Mouse (Mus musculus): Measurements from ENCODE around the gene Cmya5. TPM values are rescaled to one million over a fixed set of nuclear protein-coding genes. Genes with fewer than 3 reads are reported as not detected.

Gene Cmya5
- polyA plus RNA-seq, 1 experiment from 2014 or later: 0.13 TPM

DNA sequence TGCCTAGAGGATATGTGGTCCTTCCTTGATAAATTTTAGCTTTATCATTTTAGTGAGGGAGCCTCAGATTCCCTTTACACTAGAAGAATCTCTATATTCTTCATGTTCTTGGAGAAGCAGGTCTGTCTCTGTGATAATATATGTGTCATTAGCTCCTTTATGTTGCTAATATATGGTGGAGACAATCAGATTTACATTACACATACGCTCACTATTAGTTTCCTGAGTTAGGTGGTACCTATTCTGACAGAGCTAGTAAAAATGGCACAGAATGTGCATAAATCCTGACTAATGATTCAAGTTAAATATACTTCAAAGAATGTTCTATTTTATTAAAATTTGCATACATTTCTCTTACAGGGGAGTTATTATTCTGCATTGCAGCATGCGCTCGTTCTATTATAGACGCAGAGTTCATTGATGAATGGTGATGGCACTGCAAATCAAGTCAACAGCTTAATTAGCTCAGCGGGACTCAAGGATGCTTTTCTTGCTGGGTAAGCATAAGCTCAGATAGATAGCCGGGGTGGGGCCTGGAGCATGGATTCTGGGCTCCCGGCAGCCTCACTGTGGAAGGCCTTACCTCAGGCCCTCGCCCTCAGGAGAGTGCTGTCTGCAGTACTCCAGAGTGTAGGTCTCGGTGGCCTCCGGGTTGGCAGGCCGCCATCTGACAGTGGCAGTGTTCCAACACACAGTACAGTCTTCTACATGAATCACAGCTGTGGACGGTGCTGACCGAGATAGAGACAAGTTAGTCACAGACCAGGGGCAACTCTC lies 81.5 kb downstream of the Cmya5 start:
- DNase-seq (ENCODE audit: low spot score) (no peak), ATAC-seq (ENCODE audit: insufficient read depth, low FRiP score, low TSS enrichment) (0 out of 2 replicates have a peak, but pooled peaks have one; percentile 23)
- Histone ChIP-seq H3K4me3 (ENCODE audit: low read depth, low read length) (no peak overlapping the region), H3K27me3 (ENCODE audit: control insufficient read depth, insufficient read depth, low read length) (no peaks in the 10 kb centered on the region), H3K4me1 (ENCODE audit: control insufficient read depth, insufficient read depth, low read length) (no peaks in the 10 kb centered on the region), H3K36me3 (ENCODE audit: control insufficient read depth, insufficient read depth, low read length) (no peaks in the 10 kb centered on the region), H3K27ac (ENCODE audit: low read depth, low read length) (no peak overlapping the region), H3K4me2 (ENCODE audit: low read depth) (no peak overlapping the region), H3K9ac (ENCODE audit: low read length) (no peak overlapping the region), H3K9me3 (ENCODE audit: control insufficient read depth, low read length) (no peaks in the 10 kb centered on the region)
- 85% methylated on average over 13 of the region's 13 CpGs for WGBS

DNA sequence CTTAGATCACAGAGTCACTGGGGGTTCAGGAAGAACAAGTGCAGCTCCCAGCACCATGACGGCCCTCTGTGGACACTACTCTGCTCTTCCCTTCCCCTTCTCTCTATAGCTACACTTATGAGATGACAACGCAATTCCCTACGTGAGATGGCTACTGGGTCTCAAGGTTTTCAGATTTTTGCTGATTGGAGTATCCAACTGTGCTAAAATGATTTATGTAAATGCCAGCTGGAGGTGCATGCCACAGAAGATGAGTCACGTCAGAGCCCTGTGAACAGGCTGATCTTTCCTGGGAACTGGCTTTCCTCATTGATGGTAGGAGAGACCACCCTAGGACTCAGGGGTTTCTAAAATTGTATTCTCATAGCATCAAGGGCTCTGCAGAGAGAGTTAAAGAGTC lies 83.2 kb downstream of the Cmya5 start:
- 79% methylated on average over 4 of the region's 4 CpGs for WGBS
- H3K4me1 ChIP-seq (ENCODE audit: control insufficient read depth, insufficient read depth, low read length): no peaks in the 10 kb centered on the region
- no peak for ATAC-seq (ENCODE audit: insufficient read depth, low FRiP score, low TSS enrichment)
- H3K27me3 ChIP-seq (ENCODE audit: control insufficient read depth, insufficient read depth, low read length): no peaks in the 10 kb centered on the region
- DNase-seq (ENCODE audit: low spot score): no peak
- no peak overlapping the region for H3K27ac ChIP-seq (ENCODE audit: low read depth, low read length)
- no peak overlapping the region for H3K9ac ChIP-seq (ENCODE audit: low read length)
- H3K9me3 ChIP-seq (ENCODE audit: control insufficient read depth, low read length): no peaks in the 10 kb centered on the region
- H3K36me3 ChIP-seq (ENCODE audit: control insufficient read depth, insufficient read depth, low read length): no peaks in the 10 kb centered on the region
- no peak overlapping the region for H3K4me3 ChIP-seq (ENCODE audit: low read depth, low read length)
- H3K4me2 ChIP-seq (ENCODE audit: low read depth): no peak overlapping the region

DNA sequence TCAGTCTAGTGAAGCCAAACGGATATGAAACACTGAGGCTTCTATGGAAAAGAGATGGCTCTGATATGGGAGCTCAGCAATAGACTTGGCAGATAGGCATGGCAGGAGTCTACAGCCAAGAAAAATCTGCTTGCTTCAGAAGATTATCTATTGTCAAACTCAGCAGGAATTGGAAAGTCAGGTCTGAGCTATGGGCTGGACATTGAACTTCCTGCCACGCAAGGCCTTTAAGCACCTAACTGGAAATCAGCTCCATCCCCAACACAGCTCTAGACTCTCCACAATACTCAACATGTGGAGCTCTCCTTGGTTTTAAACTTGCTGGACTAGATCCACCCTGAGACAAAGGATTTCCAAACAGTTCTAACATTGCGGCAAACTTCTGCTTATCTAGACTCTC lies 84.1 kb downstream of the Cmya5 start:
- DNase-seq (ENCODE audit: low spot score): no peak
- H3K4me2 ChIP-seq (ENCODE audit: low read depth): no peak overlapping the region
- H3K27me3 ChIP-seq (ENCODE audit: control insufficient read depth, insufficient read depth, low read length): no peaks in the 10 kb centered on the region
- H3K9ac ChIP-seq (ENCODE audit: low read length): no peak overlapping the region
- no peak for ATAC-seq (ENCODE audit: insufficient read depth, low FRiP score, low TSS enrichment)
- H3K4me1 ChIP-seq (ENCODE audit: control insufficient read depth, insufficient read depth, low read length): no peaks in the 10 kb centered on the region
- H3K4me3 ChIP-seq (ENCODE audit: low read depth, low read length): no peak overlapping the region
- no peaks in the 10 kb centered on the region for H3K9me3 ChIP-seq (ENCODE audit: control insufficient read depth, low read length)
- H3K36me3 ChIP-seq (ENCODE audit: control insufficient read depth, insufficient read depth, low read length): no peaks in the 10 kb centered on the region
- 90% methylated on average over 3 of the region's 3 CpGs for WGBS
- H3K27ac ChIP-seq (ENCODE audit: low read depth, low read length): no peak overlapping the region

DNA sequence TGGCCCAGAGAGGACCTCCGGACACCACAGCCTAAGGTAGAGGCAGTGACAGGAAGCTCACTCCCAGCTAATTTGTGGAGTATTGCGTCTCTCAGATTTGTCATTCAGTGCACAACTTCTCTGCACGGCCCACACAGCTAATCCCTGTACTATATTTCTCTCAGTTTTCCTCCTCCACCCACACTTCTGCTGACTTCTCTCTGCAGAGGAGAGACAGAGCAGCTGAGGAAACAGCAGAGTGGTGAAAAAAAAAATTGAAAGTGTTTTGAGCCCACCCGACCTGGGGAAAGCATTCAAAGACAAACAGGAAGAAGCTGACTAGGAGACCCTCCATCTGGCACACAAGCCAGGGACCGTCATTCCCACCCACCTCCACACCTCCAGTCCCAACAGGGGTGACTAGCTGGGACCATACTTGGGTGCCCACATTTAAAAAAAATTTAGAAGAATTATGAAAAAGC lies 85.9 kb downstream of the Cmya5 start:
- ATAC-seq (ENCODE audit: insufficient read depth, low FRiP score, low TSS enrichment): no peak
- Histone ChIP-seq H3K4me3 (ENCODE audit: low read depth, low read length) (no peak overlapping the region), H3K27ac (ENCODE audit: low read depth, low read length) (no peak overlapping the region), H3K4me2 (ENCODE audit: low read depth) (no peak overlapping the region), H3K36me3 (ENCODE audit: control insufficient read depth, insufficient read depth, low read length) (no peaks in the 10 kb centered on the region), H3K9ac (ENCODE audit: low read length) (no peak overlapping the region), H3K9me3 (ENCODE audit: control insufficient read depth, low read length) (no peaks in the 10 kb centered on the region), H3K4me1 (ENCODE audit: control insufficient read depth, insufficient read depth, low read length) (no peaks in the 10 kb centered on the region), H3K27me3 (ENCODE audit: control insufficient read depth, insufficient read depth, low read length) (no peaks in the 10 kb centered on the region)
- WGBS: 79% methylated on average over 5 of the region's 5 CpGs
- DNase-seq (ENCODE audit: low spot score): no peak

DNA sequence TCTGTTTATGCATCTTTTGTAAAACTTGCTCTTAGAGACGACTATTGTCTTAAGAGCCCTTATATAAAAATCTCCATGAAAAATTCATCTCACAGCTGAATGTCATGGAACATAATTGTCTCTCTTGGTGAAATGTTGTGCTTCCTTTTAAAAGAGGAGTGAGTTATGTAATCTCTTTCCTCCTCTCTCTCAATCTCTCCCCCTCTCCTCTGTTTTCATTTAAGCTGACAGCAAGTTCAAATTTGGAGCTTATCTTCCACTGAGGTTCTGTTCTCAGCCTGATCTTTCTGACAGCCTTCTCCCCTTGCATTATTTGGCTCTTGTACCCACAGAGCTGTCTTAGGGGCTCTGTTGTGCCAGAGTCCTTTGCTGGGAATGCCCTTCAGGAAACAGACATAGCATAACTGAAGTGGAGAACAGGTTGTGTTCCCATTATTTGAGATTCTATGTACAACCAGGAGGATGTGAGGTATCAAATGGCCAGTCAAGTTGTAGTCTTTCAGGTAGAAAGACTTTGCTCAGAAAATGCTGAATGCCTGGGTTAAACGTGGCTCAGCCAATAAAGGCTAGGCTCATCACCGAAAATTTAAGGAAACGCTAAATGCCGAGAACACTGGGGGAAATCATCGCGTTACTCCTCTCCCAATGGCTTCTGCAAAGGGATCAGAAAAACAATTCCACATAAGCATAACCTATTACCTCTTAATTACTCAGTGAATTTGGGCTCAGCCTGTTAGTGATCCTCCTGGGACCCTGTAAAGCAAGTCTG lies 86.8 kb downstream of the Cmya5 start:
- H3K4me1 ChIP-seq (ENCODE audit: control insufficient read depth, insufficient read depth, low read length): no peaks in the 10 kb centered on the region
- H3K27me3 ChIP-seq (ENCODE audit: control insufficient read depth, insufficient read depth, low read length): no peaks in the 10 kb centered on the region
- no peak overlapping the region for H3K9ac ChIP-seq (ENCODE audit: low read length)
- H3K36me3 ChIP-seq (ENCODE audit: control insufficient read depth, insufficient read depth, low read length): no peaks in the 10 kb centered on the region
- no peak for DNase-seq (ENCODE audit: low spot score)
- no peak for ATAC-seq (ENCODE audit: insufficient read depth, low FRiP score, low TSS enrichment)
- no peaks in the 10 kb centered on the region for H3K9me3 ChIP-seq (ENCODE audit: control insufficient read depth, low read length)
- H3K4me2 ChIP-seq (ENCODE audit: low read depth): no peak overlapping the region
- no peak overlapping the region for H3K27ac ChIP-seq (ENCODE audit: low read depth, low read length)
- no peak overlapping the region for H3K4me3 ChIP-seq (ENCODE audit: low read depth, low read length)
- 89% methylated on average over 7 of the region's 7 CpGs for WGBS

DNA sequence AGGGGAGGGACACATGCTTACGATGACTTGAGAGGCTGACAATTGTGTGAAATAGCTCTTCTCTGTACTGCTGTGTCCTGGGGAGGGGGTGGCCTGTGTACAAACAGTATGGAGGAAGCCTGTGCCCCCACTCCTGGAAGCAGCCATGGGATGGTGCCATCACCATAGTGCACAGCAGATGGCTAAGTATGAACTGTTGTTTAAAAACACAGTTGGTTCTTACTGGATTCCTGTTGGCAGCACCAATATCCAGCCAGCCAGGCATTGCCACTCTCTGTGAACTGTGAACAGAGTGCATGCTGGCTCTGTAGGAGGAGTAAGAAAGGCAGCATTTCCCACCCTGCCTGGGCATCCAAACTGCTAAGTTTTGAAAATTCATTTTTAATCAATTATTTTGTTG lies 88.4 kb downstream of the Cmya5 start:
- no peak overlapping the region for H3K27ac ChIP-seq (ENCODE audit: low read depth, low read length)
- DNase-seq (ENCODE audit: low spot score) (no peak), ATAC-seq (ENCODE audit: insufficient read depth, low FRiP score, low TSS enrichment) (no peak)
- H3K4me3 ChIP-seq (ENCODE audit: low read depth, low read length): no peak overlapping the region
- no peaks in the 10 kb centered on the region for H3K36me3 ChIP-seq (ENCODE audit: control insufficient read depth, insufficient read depth, low read length)
- H3K4me1 ChIP-seq (ENCODE audit: control insufficient read depth, insufficient read depth, low read length): no peaks in the 10 kb centered on the region
- WGBS: 81% methylated on average over 1 of the region's 1 CpGs
- no peak overlapping the region for H3K9ac ChIP-seq (ENCODE audit: low read length)
- H3K4me2 ChIP-seq (ENCODE audit: low read depth): no peak overlapping the region
- no peaks in the 10 kb centered on the region for H3K9me3 ChIP-seq (ENCODE audit: control insufficient read depth, low read length)
- no peaks in the 10 kb centered on the region for H3K27me3 ChIP-seq (ENCODE audit: control insufficient read depth, insufficient read depth, low read length)

DNA sequence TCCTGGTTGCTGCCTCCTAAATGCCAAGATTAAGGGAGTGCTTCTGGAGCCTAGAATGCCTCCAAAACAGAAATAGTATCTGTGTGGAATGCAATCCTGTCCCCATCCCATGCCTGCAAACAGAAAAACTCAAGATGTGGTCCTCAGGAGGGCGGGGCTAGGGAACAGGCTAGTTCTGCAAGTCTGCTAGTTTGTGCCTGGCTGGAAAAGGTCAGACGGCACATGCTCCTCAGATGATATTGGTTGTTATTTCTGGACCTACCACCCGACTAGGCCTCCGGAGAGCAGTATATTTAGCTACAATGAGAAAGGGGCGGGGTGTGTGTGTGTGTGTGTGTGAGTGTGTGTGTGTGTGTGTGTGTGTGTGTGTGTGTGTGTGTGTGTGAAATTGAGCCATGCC lies 93.0 kb downstream of the Cmya5 start:
- Histone ChIP-seq H3K9ac (ENCODE audit: low read length) (no peak overlapping the region), H3K9me3 (ENCODE audit: control insufficient read depth, low read length) (no peaks in the 10 kb centered on the region), H3K4me1 (ENCODE audit: control insufficient read depth, insufficient read depth, low read length) (no peaks in the 10 kb centered on the region), H3K27me3 (ENCODE audit: control insufficient read depth, insufficient read depth, low read length) (no peaks in the 10 kb centered on the region), H3K36me3 (ENCODE audit: control insufficient read depth, insufficient read depth, low read length) (no peaks in the 10 kb centered on the region), H3K27ac (ENCODE audit: low read depth, low read length) (no peak overlapping the region), H3K4me3 (ENCODE audit: low read depth, low read length) (no peak overlapping the region), H3K4me2 (ENCODE audit: low read depth) (no peak overlapping the region)
- DNase-seq (ENCODE audit: low spot score) (no peak), ATAC-seq (ENCODE audit: insufficient read depth, low FRiP score, low TSS enrichment) (no peak)
- WGBS: 80% methylated on average over 5 of the region's 5 CpGs

DNA sequence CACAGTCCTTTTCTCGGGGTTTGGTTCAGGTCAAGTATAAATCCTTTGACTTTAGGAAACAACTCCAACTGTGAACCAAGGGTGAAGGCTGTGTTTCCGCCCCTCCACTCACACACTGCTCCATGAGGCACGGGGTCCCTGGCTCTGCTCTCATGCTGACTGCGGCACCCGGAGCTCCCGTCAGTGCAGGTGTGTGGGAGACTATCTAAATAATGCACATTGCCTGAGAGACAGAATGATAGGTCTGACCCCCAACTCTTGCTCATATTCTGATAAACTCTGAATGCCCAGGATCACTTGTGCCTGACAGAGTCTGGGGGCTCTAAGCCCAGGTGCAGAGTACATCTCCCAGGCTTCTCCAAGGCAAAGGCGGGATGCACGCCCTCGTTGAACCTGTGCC lies 103.5 kb downstream of the Cmya5 start:
- no peaks in the 10 kb centered on the region for H3K27me3 ChIP-seq (ENCODE audit: control insufficient read depth, insufficient read depth, low read length)
- WGBS: 87% methylated on average over 9 of the region's 9 CpGs
- no peak overlapping the region for H3K9ac ChIP-seq (ENCODE audit: low read length)
- H3K9me3 ChIP-seq (ENCODE audit: control insufficient read depth, low read length): no peaks in the 10 kb centered on the region
- no peak overlapping the region for H3K4me3 ChIP-seq (ENCODE audit: low read depth, low read length)
- no peak overlapping the region for H3K27ac ChIP-seq (ENCODE audit: low read depth, low read length)
- no peak overlapping the region for H3K4me2 ChIP-seq (ENCODE audit: low read depth)
- ATAC-seq (ENCODE audit: insufficient read depth, low FRiP score, low TSS enrichment): no peak
- no peak for DNase-seq (ENCODE audit: low spot score)
- no peaks in the 10 kb centered on the region for H3K36me3 ChIP-seq (ENCODE audit: control insufficient read depth, insufficient read depth, low read length)
- H3K4me1 ChIP-seq (ENCODE audit: control insufficient read depth, insufficient read depth, low read length): no peaks in the 10 kb centered on the region

DNA sequence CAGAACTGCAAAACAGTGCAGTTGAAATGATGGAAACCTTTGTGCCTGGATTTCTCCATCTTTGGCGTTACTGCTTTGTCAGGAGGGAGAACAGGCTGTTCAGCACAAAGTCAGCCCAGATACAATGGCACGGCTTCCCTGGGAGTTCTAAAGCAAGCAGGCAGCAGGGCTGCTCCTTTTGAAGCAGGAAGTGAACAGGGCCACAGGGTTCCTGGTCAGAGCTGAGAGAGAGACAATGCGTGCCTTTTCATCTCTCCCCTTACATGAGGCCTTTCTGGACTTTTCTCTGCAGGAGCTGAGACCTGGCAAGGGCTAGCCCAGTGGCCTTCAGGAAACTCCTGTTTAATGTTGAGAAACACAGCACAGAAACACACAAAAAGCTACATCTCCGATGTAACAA lies 108.3 kb downstream of the Cmya5 start:
- Histone ChIP-seq H3K4me1 (ENCODE audit: control insufficient read depth, insufficient read depth, low read length) (no peaks in the 10 kb centered on the region), H3K9ac (ENCODE audit: low read length) (no peak overlapping the region), H3K27me3 (ENCODE audit: control insufficient read depth, insufficient read depth, low read length) (no peaks in the 10 kb centered on the region), H3K27ac (ENCODE audit: low read depth, low read length) (no peak overlapping the region), H3K9me3 (ENCODE audit: control insufficient read depth, low read length) (no peaks in the 10 kb centered on the region), H3K36me3 (ENCODE audit: control insufficient read depth, insufficient read depth, low read length) (no peaks in the 10 kb centered on the region), H3K4me2 (ENCODE audit: low read depth) (no peak overlapping the region), H3K4me3 (ENCODE audit: low read depth, low read length) (no peak overlapping the region)
- WGBS: 55% methylated on average over 4 of the region's 4 CpGs
- DNase-seq (ENCODE audit: low spot score): no peak
- ATAC-seq (ENCODE audit: insufficient read depth, low FRiP score, low TSS enrichment): no peak

Data from neural tube, embryonic 11.5 days (tissue).